Mouse (Mus musculus) thymus, adult 2 months (tissue): Measurements from ENCODE around the gene Gnb4.

Source experiments
- CTCF ChIP-seq: fragments of 200-500 bp; IDR thresholded peaks from 2 replicates; pipeline ENCODE4 v1.5.1; 2012; ENCODE audit warnings: mild to moderate bottlenecking, control low read depth, low read length, moderate library complexity, borderline replicate concordance; ENCODE audit not compliant: control insufficient read depth, poor library complexity, insufficient read depth; ENCODE audit errors: extremely low read depth
- POLR2A ChIP-seq: fragments of 200-500 bp; IDR thresholded peaks from 2 replicates; pipeline ENCODE4 v1.6.1; 2012; ENCODE audit warnings: mild to moderate bottlenecking, low read length, control low read depth, moderate library complexity; ENCODE audit not compliant: control insufficient read depth, poor library complexity, insufficient read depth; ENCODE audit errors: extremely low read depth

DNA sequence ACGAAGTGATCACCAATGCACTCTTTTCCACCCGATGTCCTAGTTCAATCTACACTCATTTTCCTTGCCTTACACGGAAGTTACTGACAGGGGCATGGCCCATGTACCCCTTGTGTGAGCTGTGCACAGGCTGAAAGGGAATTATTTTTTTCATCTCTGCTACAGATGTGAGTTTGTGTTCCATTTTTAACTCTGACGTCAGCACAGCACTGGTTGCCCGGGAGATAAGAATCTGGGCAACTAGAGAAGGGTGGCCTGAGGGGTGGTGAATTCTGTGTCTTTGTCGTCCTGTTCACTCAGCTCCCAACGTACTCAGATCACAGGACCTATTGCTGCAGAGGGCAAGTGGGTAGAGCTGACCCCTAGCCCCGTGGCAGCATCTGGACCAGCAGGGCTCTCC, 43.9 kb upstream of the Gnb4 start:
- TF ChIP-seq CTCF = no peak
- no peak for TF ChIP-seq POLR2A
